Mouse (Mus musculus): ENCODE measurements around the gene Zc3h4.

DNA sequence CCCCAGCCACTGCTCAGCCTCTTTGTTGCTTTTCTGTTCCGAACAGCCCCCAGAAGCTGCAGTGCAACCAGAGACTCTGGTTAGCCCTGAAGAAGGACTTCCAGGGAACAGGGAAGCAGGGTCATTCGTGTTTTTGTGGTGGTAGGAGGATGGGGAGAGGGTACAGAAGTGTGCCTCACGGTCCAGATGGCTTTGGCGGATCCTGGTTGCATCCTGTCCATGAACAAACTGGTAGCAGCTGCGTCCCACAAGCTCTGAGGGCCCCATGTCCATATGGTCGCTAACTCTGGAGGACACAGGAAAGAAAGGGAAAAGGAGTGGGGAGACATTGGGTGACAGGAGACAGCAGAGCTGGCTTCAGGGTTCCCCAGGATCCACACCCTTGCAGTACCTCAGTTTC is 60.4 kb downstream of the Zc3h4 start:
- TF ChIP-seq GATA1 (IDR thresholded peaks at IDR 0.05; ENCODE audit: low read length) (no peak), TAL1 (IDR thresholded peaks at IDR 0.05; ENCODE audit: low read length) (no peak)

Data from erythroblast, embryonic 14.5 days (primary cell).